15 mouse cellular contexts compared by ENCODE assay signal in genomic region chr4:53108194-53108593, GRCm38 (mm10). TPM values are rescaled to one million over a fixed set of nuclear protein-coding genes. Genes with fewer than 3 reads are reported as not detected.
DNase-seq lines count a peak whose midpoint lies in the region; ATAC-seq and TF ChIP-seq lines count a peak whose summit lies in the region.
"Had no signal": no experiment of that assay in that cellular context is flagged by ENCODE, and none has a peak within 500 bp of the region (broad histone marks: within the 10 kb centered on the region; RNA-seq: fewer than 3 reads in every experiment).

No protein-coding gene starts in this region.

- H3K27me3 ChIP-seq in forebrain, postnatal 0 days (ENCODE audit: insufficient read depth, low read length), result no peaks in the 10 kb centered on the region
- H3K27me3 ChIP-seq in forebrain, embryonic 12.5 days, result no peaks in the 10 kb centered on the region
- no peaks in the 10 kb centered on the region for H3K27me3 ChIP-seq in lung, embryonic 16.5 days (ENCODE audit: control insufficient read depth, insufficient read depth, low read depth, low read length)
- H3K27me3 ChIP-seq: forebrain, embryonic 13.5 days; heart, embryonic 13.5 days had no signal

- no peak for TF ChIP-seq CTCF in forebrain, postnatal 0 days (IDR thresholded peaks at IDR 0.05; ENCODE audit: low read depth)

- H3K27ac ChIP-seq in forebrain, postnatal 0 days (ENCODE audit: low read depth, low read length), result no peak overlapping the region
- H3K27ac ChIP-seq in forebrain, embryonic 12.5 days, result no peak overlapping the region
- peak overlapping the region; percentile 84 for H3K27ac ChIP-seq in lung, embryonic 16.5 days (ENCODE audit: low read length)
- H3K27ac ChIP-seq: forebrain, embryonic 13.5 days; heart, embryonic 13.5 days; kidney, postnatal 0 days; midbrain, embryonic 10.5 days had no signal

- H3K4me2 ChIP-seq in forebrain, postnatal 0 days (ENCODE audit: low read depth), result no peak overlapping the region
- H3K4me2 ChIP-seq in forebrain, embryonic 12.5 days, result no peak overlapping the region
- no peak overlapping the region for H3K4me2 ChIP-seq in lung, embryonic 16.5 days (ENCODE audit: low read depth, low read length)
- H3K4me2 ChIP-seq: forebrain, embryonic 13.5 days; heart, embryonic 13.5 days had no signal

- no peaks in the 10 kb centered on the region for H3K9me3 ChIP-seq in forebrain, postnatal 0 days (ENCODE audit: low read length)
- no peaks in the 10 kb centered on the region for H3K9me3 ChIP-seq in forebrain, embryonic 12.5 days
- no peaks in the 10 kb centered on the region for H3K9me3 ChIP-seq in lung, embryonic 16.5 days (ENCODE audit: control insufficient read depth, low read length)
- H3K9me3 ChIP-seq: forebrain, embryonic 13.5 days; heart, embryonic 13.5 days; midbrain, embryonic 10.5 days had no signal

- H3K4me3 ChIP-seq in forebrain, postnatal 0 days (ENCODE audit: low read depth, low read length), result no peak overlapping the region
- H3K4me3 ChIP-seq in forebrain, embryonic 12.5 days (replicated peaks), result no peak overlapping the region
- H3K4me3 ChIP-seq in lung, embryonic 16.5 days (ENCODE audit: low read length), result no peak overlapping the region
- H3K4me3 ChIP-seq: forebrain, embryonic 13.5 days; heart, embryonic 13.5 days; midbrain, embryonic 10.5 days had no signal

- 61% methylated on average over 4 of the region's 4 CpGs for WGBS in forebrain, postnatal 0 days
- WGBS in forebrain, embryonic 12.5 days, result 93% methylated on average over 4 of the region's 4 CpGs
- 45% methylated on average over 4 of the region's 4 CpGs for WGBS in lung, embryonic 16.5 days

- peak; percentile 70 for ATAC-seq in forebrain, postnatal 0 days
- ATAC-seq in forebrain, embryonic 12.5 days (ENCODE audit: low FRiP score), result no peak
- peak; percentile 67 for ATAC-seq in lung, embryonic 16.5 days (ENCODE audit: low read depth)
- ATAC-seq: forebrain, embryonic 13.5 days had no signal

- no peaks in the 10 kb centered on the region for H3K4me1 ChIP-seq in forebrain, postnatal 0 days (ENCODE audit: insufficient read depth)
- no peaks in the 10 kb centered on the region; the same call in 1 of the 2 replicates for H3K4me1 ChIP-seq in forebrain, embryonic 12.5 days
- peaks cover 25% of the 10 kb centered on the region for H3K4me1 ChIP-seq in lung, embryonic 16.5 days (replicated peaks; ENCODE audit: control insufficient read depth, insufficient read depth, low read length)

- peaks cover 3% of the 10 kb centered on the region; the same call in 1 of the 2 replicates for H3K36me3 ChIP-seq in forebrain, postnatal 0 days (ENCODE audit: insufficient read depth)
- no peaks in the 10 kb centered on the region for H3K36me3 ChIP-seq in forebrain, embryonic 12.5 days (replicated peaks)
- H3K36me3 ChIP-seq in lung, embryonic 16.5 days (ENCODE audit: control insufficient read depth, insufficient read depth, low read length), result peaks cover under 1% of the 10 kb centered on the region
- H3K36me3 ChIP-seq: midbrain, embryonic 10.5 days had no signal

- peak; percentile 43 for DNase-seq in forebrain, postnatal 0 days
- DNase-seq in urinary bladder, postnatal 14 days (ENCODE audit: low spot score), result peak; percentile 37
- no peak for DNase-seq in urinary bladder, postnatal 25 days (ENCODE audit: low spot score)
- DNase-seq in cerebellum, adult 11 months, result no peak
- no peak for DNase-seq in left cerebral cortex, adult 11 months (ENCODE audit: low spot score)
- no peak for DNase-seq in ovary, adult 18-20 months (ENCODE audit: low spot score)
- DNase-seq: cerebellum, adult 18-20 months; embryo, embryonic 11 days; liver had no signal

- no peak overlapping the region for H3K9ac ChIP-seq in forebrain, postnatal 0 days
- H3K9ac ChIP-seq in forebrain, embryonic 12.5 days, result no peak overlapping the region
- H3K9ac ChIP-seq in lung, embryonic 16.5 days (ENCODE audit: low read length), result no peak overlapping the region
- H3K9ac ChIP-seq: forebrain, embryonic 13.5 days; heart, embryonic 13.5 days had no signal

RNA-seq across cellular contexts. Expression of gene Abca1, which starts 51.5 kb away (rescaled TPM):
- 26.4 and 39.2 TPM in 2 replicates for total RNA-seq in forebrain, postnatal 0 days (2014; rRNA removed)
- 3.7 and 6.3 TPM in 2 replicates for polyA plus RNA-seq in forebrain, postnatal 0 days (2015; fragmentation: Nextera tagmentation; extraction: Ambion mirVana)
- polyA plus RNA-seq in forebrain, embryonic 12.5 days (2016; fragmentation: Nextera tagmentation; extraction: Ambion mirVana), result 5.9 and 7.5 TPM in 2 replicates
- polyA plus RNA-seq in lung, embryonic 16.5 days (2015; fragmentation: Nextera tagmentation; extraction: Ambion mirVana), result 9.8 and 10.5 TPM in 2 replicates

Comparison
In these comparisons a context has a peak if more than half of its experiments do, and no peak if none do; other contexts are left out.
1. DNase-seq: peak in forebrain, postnatal 0 days (single experiment) and urinary bladder, postnatal 14 days (single experiment); none in urinary bladder, postnatal 25 days (single experiment), cerebellum, adult 11 months (single experiment), left cerebral cortex, adult 11 months (single experiment) and ovary, adult 18-20 months (single experiment).